Mouse (Mus musculus) liver, adult 2 months (tissue): ENCODE data around the gene Sohlh1.

ENCODE experiments used
- CTCF ChIP-seq: fragments of 200-500 bp; IDR thresholded peaks from 2 replicates; pipeline ENCODE4 v1.5.1; 2011; ENCODE audit warnings: low read depth, low read length, control low read depth
- POLR2A ChIP-seq: fragments of 200-500 bp; IDR thresholded peaks from 2 replicates; pipeline ENCODE4 v1.6.1; 2011; ENCODE audit warnings: low read length, control low read depth; ENCODE audit not compliant: insufficient read depth; ENCODE audit errors: extremely low read depth

DNA sequence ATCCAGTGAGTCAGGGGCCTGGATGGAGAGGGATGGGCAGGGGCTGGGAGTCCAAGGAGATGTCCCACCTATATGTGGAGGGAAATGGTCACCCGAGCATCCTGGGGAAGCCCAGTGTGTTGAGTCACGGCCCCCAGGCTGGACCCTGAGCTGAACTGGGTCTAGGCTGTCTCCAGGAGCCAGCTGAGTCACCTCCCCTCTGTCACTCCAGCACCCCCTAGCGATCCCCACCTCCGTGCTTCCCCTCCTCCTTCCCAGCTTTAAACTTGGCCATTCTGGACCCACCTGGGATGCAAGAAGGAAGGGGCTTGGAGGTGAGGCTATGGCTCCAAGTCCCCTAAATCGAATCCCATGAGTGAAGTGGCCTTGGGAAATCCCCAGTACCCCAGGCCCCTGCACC, 41.1 kb upstream of the Sohlh1 start:
- TF ChIP-seq POLR2A (no peak), CTCF (no peak)
